Mouse (Mus musculus): ENCODE measurements around the gene Surf1. TPM values are rescaled to one million over a fixed set of nuclear protein-coding genes. Genes with fewer than 3 reads are reported as not detected.

The Surf1 gene
- polyA plus RNA-seq, 1 experiment from 2014 or later = 97.5 TPM

GRCm38 (mm10) chr2:26950411-26950810 lies 34.1 kb upstream of the Surf1 start:
- no peaks in the 10 kb centered on the region for H3K27me3 ChIP-seq (replicated peaks)
- H3K9ac ChIP-seq (replicated peaks) = no peak overlapping the region
- H3K4me3 ChIP-seq (replicated peaks) = no peak overlapping the region
- ATAC-seq (ENCODE audit: low FRiP score) = no peak
- 86% methylated on average over 2 of the region's 2 CpGs for whole genome bisulfite sequencing
- no peak overlapping the region for H3K4me2 ChIP-seq
- H3K4me1 ChIP-seq = no peaks in the 10 kb centered on the region
- H3K27ac ChIP-seq (replicated peaks) = no peak overlapping the region
- no peaks in the 10 kb centered on the region for H3K9me3 ChIP-seq (replicated peaks)
- H3K36me3 ChIP-seq = peaks cover 64% of the 10 kb centered on the region

DNA sequence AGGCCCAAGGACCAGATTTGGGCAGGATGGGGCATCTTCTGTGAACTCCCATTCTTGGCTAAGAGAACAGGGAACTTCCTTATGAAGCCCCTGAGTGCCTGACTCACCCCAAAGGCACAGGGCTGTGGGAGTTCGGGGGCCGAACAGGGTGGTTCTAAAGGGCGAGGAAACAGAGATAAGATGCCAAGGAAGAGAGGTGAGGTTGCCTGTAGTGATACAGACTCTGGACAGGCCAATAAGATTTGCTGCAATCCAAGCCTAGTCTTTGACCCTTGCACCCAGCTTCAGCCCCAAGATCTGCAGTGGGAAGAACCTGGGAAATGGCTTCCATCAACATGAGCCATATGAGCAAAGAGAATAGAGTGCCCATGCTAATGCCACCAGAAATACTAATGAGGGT lies 26.9 kb upstream of the Surf1 start:
- 89% methylated on average over 3 of the region's 3 CpGs for WGBS
- Histone ChIP-seq H3K27me3 (replicated peaks) (no peaks in the 10 kb centered on the region), H3K9ac (replicated peaks) (no peak overlapping the region), H3K4me2 (no peak overlapping the region), H3K36me3 (no peaks in the 10 kb centered on the region), H3K27ac (replicated peaks) (no peak overlapping the region), H3K9me3 (replicated peaks) (no peaks in the 10 kb centered on the region), H3K4me1 (no peaks in the 10 kb centered on the region), H3K4me3 (replicated peaks) (no peak overlapping the region)
- no peak for ATAC-seq (ENCODE audit: low FRiP score)

DNA sequence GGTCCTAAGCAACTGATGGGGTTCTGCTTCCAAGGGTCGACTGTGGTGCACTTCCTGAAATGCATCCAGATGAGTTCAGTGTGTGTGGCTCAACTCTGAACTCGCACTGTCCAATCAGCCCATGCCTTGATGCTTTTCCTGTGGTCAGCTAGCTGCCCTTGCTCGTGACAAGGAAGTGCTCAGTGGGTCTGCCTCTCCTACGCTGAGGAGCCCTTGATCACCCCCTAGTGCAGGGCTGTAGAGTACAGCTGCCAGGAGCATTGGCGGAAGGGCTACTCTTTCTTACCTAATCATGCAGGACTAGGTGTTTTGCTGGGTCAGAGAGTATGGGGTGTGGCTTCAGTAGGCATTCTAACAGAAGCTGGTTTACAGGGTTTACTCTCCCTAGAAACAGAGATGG lies 25.2 kb upstream of the Surf1 start:
- no peaks in the 10 kb centered on the region for H3K36me3 ChIP-seq
- H3K9me3 ChIP-seq (replicated peaks) = no peaks in the 10 kb centered on the region
- no peak overlapping the region for H3K4me3 ChIP-seq (replicated peaks)
- no peak overlapping the region for H3K4me2 ChIP-seq
- no peak for ATAC-seq (ENCODE audit: low FRiP score)
- no peak overlapping the region for H3K27ac ChIP-seq (replicated peaks)
- no peaks in the 10 kb centered on the region for H3K27me3 ChIP-seq (replicated peaks)
- no peak overlapping the region for H3K9ac ChIP-seq (replicated peaks)
- no peaks in the 10 kb centered on the region for H3K4me1 ChIP-seq
- WGBS = 52% methylated on average over 5 of the region's 5 CpGs

- Histone ChIP-seq H3K4me1 (peaks cover 17% of the 10 kb centered on the region), H3K4me2 (no peak overlapping the region), H3K9ac (replicated peaks) (no peak overlapping the region), H3K9me3 (replicated peaks) (no peaks in the 10 kb centered on the region), H3K4me3 (replicated peaks) (no peak overlapping the region), H3K27ac (replicated peaks) (no peak overlapping the region), H3K27me3 (replicated peaks) (no peaks in the 10 kb centered on the region), H3K36me3 (no peaks in the 10 kb centered on the region)
- ATAC-seq (ENCODE audit: low FRiP score) = no peak
- 64% methylated on average over 1 of the region's 1 CpGs for WGBS
These were observed 20.1 kb upstream of the Surf1 start for GRCm38 (mm10) chr2:26936425-26936824.

GRCm38 (mm10) chr2:26935286-26935685 lies 19.0 kb upstream of the Surf1 start:
- Histone ChIP-seq H3K4me1 (peaks cover 29% of the 10 kb centered on the region), H3K4me2 (no peak overlapping the region), H3K9ac (replicated peaks) (no peak overlapping the region), H3K27ac (replicated peaks) (no peak overlapping the region), H3K36me3 (peaks cover 6% of the 10 kb centered on the region; the same call in 1 of the 2 replicates), H3K4me3 (replicated peaks) (no peak overlapping the region), H3K27me3 (replicated peaks) (no peaks in the 10 kb centered on the region), H3K9me3 (replicated peaks) (no peaks in the 10 kb centered on the region)
- WGBS = 88% methylated on average over 2 of the region's 2 CpGs
- ATAC-seq (ENCODE audit: low FRiP score) = no peak

GRCm38 (mm10) chr2:26933304-26934055 lies 17.1 kb upstream of the Surf1 start, which contains the start of the genes Surf4 and Stkld1:
Surf4 (minus strand) TSS chr2:26933928.
Stkld1 (plus strand) TSS chr2:26934047.
- peak within 1 kb of the TSS; percentile 80 for H3K27ac ChIP-seq (replicated peaks)
- H3K4me3 ChIP-seq (replicated peaks) = peak within 1 kb of the TSS; percentile 89
- 1% methylated on average over 60 of the region's 70 CpGs for WGBS
- H3K27me3 ChIP-seq (replicated peaks) = no peaks in the 10 kb centered on the region
- H3K9me3 ChIP-seq (replicated peaks) = no peaks in the 10 kb centered on the region
- peaks cover 20% of the 10 kb centered on the region for H3K36me3 ChIP-seq
- ATAC-seq (ENCODE audit: low FRiP score) = peak; percentile 96
- H3K9ac ChIP-seq (replicated peaks) = peak within 1 kb of the TSS; percentile 98
- H3K4me2 ChIP-seq = peak within 1 kb of the TSS; percentile 79
- H3K4me1 ChIP-seq = peaks cover 39% of the 10 kb centered on the region

DNA sequence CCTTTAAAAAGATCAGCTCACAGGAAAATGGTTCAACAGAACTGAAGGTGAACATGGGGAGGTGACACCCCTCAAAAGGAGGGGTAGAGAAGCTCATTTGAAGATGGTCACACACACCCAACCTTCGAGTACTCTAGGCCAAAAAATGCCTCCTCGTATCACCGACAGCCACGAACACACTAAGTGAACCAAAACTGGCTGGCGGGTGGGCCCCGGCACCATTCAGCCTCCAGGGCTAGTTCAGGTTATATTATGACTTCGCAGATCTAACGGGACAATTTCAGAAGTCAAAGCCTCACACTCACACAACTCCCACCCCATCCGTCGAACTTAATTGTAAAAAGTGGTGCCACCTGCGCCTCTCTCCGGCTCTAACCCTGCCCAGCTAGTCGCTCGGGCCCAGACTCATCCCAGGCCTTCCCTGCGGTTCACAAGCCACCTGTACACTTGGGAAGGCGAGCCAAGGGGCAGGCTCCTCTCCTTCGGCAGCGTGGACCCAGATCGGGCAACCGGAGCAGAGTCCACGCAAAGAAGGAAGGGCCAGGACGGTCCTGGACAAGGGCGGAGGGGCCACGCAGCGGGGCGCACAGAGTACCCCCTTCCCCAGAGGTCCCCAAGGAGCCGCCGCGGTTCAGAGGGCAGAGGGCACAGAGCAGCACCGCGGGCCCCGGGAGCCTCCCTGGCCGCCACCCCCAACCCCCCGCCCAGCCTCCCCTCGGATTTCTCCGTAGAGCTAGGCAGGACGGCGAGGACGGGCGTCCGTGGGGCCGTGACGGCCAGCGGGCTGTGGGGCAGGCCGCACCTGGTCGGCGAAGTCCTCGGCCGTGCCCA lies 16.4 kb upstream of the Surf1 start:
- Histone ChIP-seq H3K9me3 (replicated peaks) (no peaks in the 10 kb centered on the region), H3K4me3 (replicated peaks) (peak overlapping the region; percentile 89), H3K36me3 (peaks cover 21% of the 10 kb centered on the region), H3K4me2 (peak overlapping the region; percentile 79), H3K4me1 (peaks cover 39% of the 10 kb centered on the region), H3K27me3 (replicated peaks) (no peaks in the 10 kb centered on the region), H3K9ac (replicated peaks) (peak overlapping the region; percentile 98), H3K27ac (replicated peaks) (peak overlapping the region; percentile 80)
- 2% methylated on average over 47 of the region's 49 CpGs for WGBS
- peak; percentile 56 for ATAC-seq (ENCODE audit: low FRiP score)

GRCm38 (mm10) chr2:26930390-26930789 lies 14.1 kb upstream of the Surf1 start:
- H3K4me2 ChIP-seq = no peak overlapping the region
- no peak overlapping the region for H3K27ac ChIP-seq (replicated peaks)
- H3K4me3 ChIP-seq (replicated peaks) = no peak overlapping the region
- H3K27me3 ChIP-seq (replicated peaks) = no peaks in the 10 kb centered on the region
- 31% methylated on average over 1 of the region's 1 CpGs for WGBS
- H3K4me1 ChIP-seq = peaks cover 39% of the 10 kb centered on the region
- no peak for ATAC-seq (ENCODE audit: low FRiP score)
- no peaks in the 10 kb centered on the region for H3K9me3 ChIP-seq (replicated peaks)
- H3K36me3 ChIP-seq = peaks cover 34% of the 10 kb centered on the region
- H3K9ac ChIP-seq (replicated peaks) = no peak overlapping the region

- H3K27me3 ChIP-seq (replicated peaks) = no peaks in the 10 kb centered on the region
- no peak overlapping the region for H3K4me3 ChIP-seq (replicated peaks)
- H3K9me3 ChIP-seq (replicated peaks) = no peaks in the 10 kb centered on the region
- ATAC-seq (ENCODE audit: low FRiP score) = no peak
- H3K4me2 ChIP-seq = no peak overlapping the region
- H3K4me1 ChIP-seq = peaks cover 34% of the 10 kb centered on the region
- 94% methylated on average over 6 of the region's 6 CpGs for WGBS
- H3K27ac ChIP-seq (replicated peaks) = no peak overlapping the region
- H3K36me3 ChIP-seq = peaks cover 59% of the 10 kb centered on the region
- no peak overlapping the region for H3K9ac ChIP-seq (replicated peaks)
These were observed 11.6 kb upstream of the Surf1 start for GRCm38 (mm10) chr2:26927745-26928476.

GRCm38 (mm10) chr2:26921784-26922183 lies 5.5 kb upstream of the Surf1 start:
- Histone ChIP-seq H3K4me3 (replicated peaks) (no peak overlapping the region), H3K4me2 (no peak overlapping the region), H3K9me3 (replicated peaks) (no peaks in the 10 kb centered on the region), H3K4me1 (peaks cover 18% of the 10 kb centered on the region), H3K27me3 (replicated peaks) (no peaks in the 10 kb centered on the region), H3K9ac (replicated peaks) (no peak overlapping the region), H3K27ac (replicated peaks) (no peak overlapping the region), H3K36me3 (peaks cover 86% of the 10 kb centered on the region)
- ATAC-seq (ENCODE audit: low FRiP score) = no peak
- WGBS = 80% methylated on average over 9 of the region's 9 CpGs

DNA sequence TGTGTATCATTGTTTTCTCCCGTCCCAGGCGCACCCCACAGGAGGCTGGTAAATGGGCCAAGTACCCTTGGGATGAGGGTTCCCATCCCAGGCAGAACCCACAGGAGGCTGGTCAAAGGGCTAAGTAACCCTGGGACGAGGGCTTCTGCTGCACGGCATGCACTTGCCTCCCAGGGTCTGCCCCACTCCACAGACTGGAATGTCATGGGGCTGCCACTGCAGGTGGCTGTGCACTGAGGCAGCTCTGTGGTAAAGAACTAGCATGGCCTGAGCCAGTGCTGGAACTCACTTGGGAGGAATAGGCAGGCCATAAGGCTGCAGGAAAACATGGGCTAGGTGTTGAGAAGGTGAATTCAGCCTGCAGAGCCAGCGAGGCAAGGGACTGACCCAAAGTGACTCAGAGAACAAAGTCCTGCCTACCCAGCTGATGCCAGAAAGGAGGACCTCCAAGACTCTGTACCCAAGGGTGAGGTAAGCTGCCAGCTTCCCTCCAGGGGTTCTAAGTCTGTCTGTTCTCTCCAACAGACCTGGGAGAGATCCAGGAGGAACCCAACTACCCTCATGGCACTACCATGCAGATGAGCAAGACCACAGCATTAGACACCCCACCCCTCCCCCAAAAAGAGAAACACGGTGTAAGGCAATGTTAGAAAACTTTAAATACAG lies 4.0 kb upstream of the Surf1 start:
- no peak overlapping the region for H3K4me2 ChIP-seq
- no peak overlapping the region for H3K27ac ChIP-seq (replicated peaks)
- peaks cover 73% of the 10 kb centered on the region for H3K36me3 ChIP-seq
- H3K4me1 ChIP-seq = peaks cover 26% of the 10 kb centered on the region
- no peaks in the 10 kb centered on the region for H3K9me3 ChIP-seq (replicated peaks)
- no peaks in the 10 kb centered on the region for H3K27me3 ChIP-seq (replicated peaks)
- ATAC-seq (ENCODE audit: low FRiP score) = no peak
- no peak overlapping the region for H3K4me3 ChIP-seq (replicated peaks)
- 91% methylated on average over 6 of the region's 6 CpGs for WGBS
- no peak overlapping the region for H3K9ac ChIP-seq (replicated peaks)

Data from neural tube, embryonic 15.5 days (tissue).